Mouse (Mus musculus) liver, embryonic 16.5 days (tissue): Measurements from ENCODE around the gene Cep112. TPM values are rescaled to one million over a fixed set of nuclear protein-coding genes. Genes with fewer than 3 reads are reported as not detected.

Experiments
- ATAC-seq: fragments of 200-750 bp; cut with Nextera tagmentation; 2 replicates; pipeline ENCODE4 v1.8.0; 2017; ENCODE audit warnings: low read depth, mild to moderate bottlenecking, moderate number of reproducible peaks, moderate library complexity
- H3K27ac ChIP-seq: fragments of 300-500 bp; sonication (generic); 2 replicates; pipeline ENCODE4 v1.5.1; 2014; ENCODE audit warnings: mild to moderate bottlenecking, low read length
- H3K27me3 ChIP-seq: fragments of 300-500 bp; sonication (generic); 2 replicates; pipeline ENCODE4 v1.6.1; 2014; ENCODE audit warnings: low read depth, low read length, mixed read lengths; ENCODE audit not compliant: control insufficient read depth, insufficient read depth
- H3K36me3 ChIP-seq: fragments of 300-500 bp; sonication (generic); 2 replicates; pipeline ENCODE4 v1.6.1; 2014; ENCODE audit warnings: mild to moderate bottlenecking; ENCODE audit not compliant: control insufficient read depth, insufficient read depth
- H3K4me1 ChIP-seq: fragments of 300-500 bp; sonication (generic); 2 replicates; pipeline ENCODE4 v1.6.1; 2014; ENCODE audit warnings: low read depth, low read length, mixed read lengths; ENCODE audit not compliant: control insufficient read depth
- H3K4me2 ChIP-seq: fragments of 300-500 bp; sonication (generic); 2 replicates; pipeline ENCODE4 v1.6.1; 2014; ENCODE audit warnings: low read depth, low read length, mixed read lengths
- H3K4me3 ChIP-seq: fragments of 300-500 bp; sonication (generic); 2 replicates; pipeline ENCODE4 v1.5.1; 2014; ENCODE audit warnings: low read depth, mild to moderate bottlenecking, low read length
- H3K9ac ChIP-seq: fragments of 300-500 bp; sonication (generic); 2 replicates; pipeline ENCODE4 v1.6.1; 2014; ENCODE audit warnings: low read depth, low read length
- H3K9me3 ChIP-seq: fragments of 300-500 bp; sonication (generic); replicated peaks from 2 replicates; pipeline ENCODE4 v1.6.1; 2016; ENCODE audit warnings: low read length; ENCODE audit not compliant: control insufficient read depth
- WGBS: fragments of 180-500 bp; shearing (Covaris S2); extraction: QIAGEN DNeasy Blood & Tissue Kit; methylation state at CpG from one replicate; pipeline ENCODE4 v1.1.7; 2014; ENCODE audit not compliant: insufficient replicate concordance; 5-methylcytosine and 5-hydroxymethylcytosine counted together
- polyA plus RNA-seq: library from polyadenylated mRNA; unstranded; fragments of >200 nt; fragmentation: Nextera tagmentation; extraction: Ambion mirVana; gene quantifications from 2 replicates; pipeline ENCODE4 v1.2.1, GENCODE M21; 2015

Gene Cep112
- polyA plus RNA-seq, 1 experiment from 2014 or later: 0.96 TPM

- no peaks in the 10 kb centered on the region for H3K9me3 ChIP-seq
Measured at GRCm38 (mm10) chr11:108828374-108829025, 403.5 kb downstream of the Cep112 start.

GRCm38 (mm10) chr11:108836706-108837105 is 411.7 kb downstream of the Cep112 start:
- Histone ChIP-seq H3K27ac (no peak overlapping the region), H3K9ac (no peak overlapping the region), H3K36me3 (no peaks in the 10 kb centered on the region), H3K4me1 (no peaks in the 10 kb centered on the region), H3K4me2 (no peak overlapping the region), H3K4me3 (no peak overlapping the region), H3K27me3 (no peaks in the 10 kb centered on the region), H3K9me3 (no peaks in the 10 kb centered on the region)
- ATAC-seq: no peak
- 70% methylated on average over 4 of the region's 4 CpGs for WGBS

More at GRCm38 (mm10) chr11:108828374-108829025, 403.5 kb downstream of the Cep112 start:
- Histone ChIP-seq H3K36me3 (no peaks in the 10 kb centered on the region), H3K9ac (no peak overlapping the region), H3K27me3 (no peaks in the 10 kb centered on the region), H3K27ac (no peak overlapping the region), H3K4me1 (no peaks in the 10 kb centered on the region), H3K4me3 (no peak overlapping the region), H3K4me2 (no peak overlapping the region)
- WGBS: 44% methylated on average over 4 of the region's 4 CpGs
- ATAC-seq: no peak

DNA sequence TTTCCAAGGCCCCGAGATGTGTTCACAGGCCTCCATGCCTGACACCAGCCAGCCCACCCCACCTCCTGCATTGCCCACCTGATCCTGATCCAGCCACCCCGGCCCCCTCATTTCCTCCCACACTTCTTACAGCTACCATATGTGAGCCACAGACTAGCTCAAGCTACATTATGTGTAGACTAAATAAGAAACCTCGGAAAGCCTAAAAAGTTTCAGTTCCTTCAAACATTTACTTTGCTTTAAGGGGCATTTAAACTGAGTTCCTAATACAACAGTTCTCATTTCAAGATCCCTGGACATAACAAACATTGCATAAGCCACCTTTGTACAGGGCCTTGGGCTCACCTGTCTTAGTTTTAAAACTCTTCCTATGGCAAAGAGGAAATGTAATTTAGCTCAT is 415.2 kb downstream of the Cep112 start:
- Histone ChIP-seq H3K27ac (no peak overlapping the region), H3K27me3 (no peaks in the 10 kb centered on the region), H3K4me2 (no peak overlapping the region), H3K9me3 (no peaks in the 10 kb centered on the region), H3K36me3 (no peaks in the 10 kb centered on the region), H3K9ac (no peak overlapping the region), H3K4me1 (no peaks in the 10 kb centered on the region), H3K4me3 (no peak overlapping the region)
- ATAC-seq: no peak
- 42% methylated on average over 3 of the region's 3 CpGs for WGBS

GRCm38 (mm10) chr11:108842765-108843164 is 417.8 kb downstream of the Cep112 start:
- WGBS: 46% methylated on average over 2 of the region's 2 CpGs
- Histone ChIP-seq H3K9ac (no peak overlapping the region), H3K27me3 (no peaks in the 10 kb centered on the region), H3K9me3 (no peaks in the 10 kb centered on the region), H3K4me1 (no peaks in the 10 kb centered on the region), H3K27ac (no peak overlapping the region), H3K36me3 (no peaks in the 10 kb centered on the region), H3K4me2 (no peak overlapping the region), H3K4me3 (no peak overlapping the region)
- peak; percentile 43; the same call in 1 of the 2 replicates for ATAC-seq

GRCm38 (mm10) chr11:108845971-108846370 is 421.0 kb downstream of the Cep112 start:
- H3K27ac ChIP-seq: no peak overlapping the region
- no peaks in the 10 kb centered on the region for H3K4me1 ChIP-seq
- H3K4me2 ChIP-seq: no peak overlapping the region
- H3K36me3 ChIP-seq: no peaks in the 10 kb centered on the region
- no peaks in the 10 kb centered on the region for H3K9me3 ChIP-seq
- ATAC-seq: no peak
- H3K4me3 ChIP-seq: no peak overlapping the region
- 44% methylated on average over 2 of the region's 2 CpGs for WGBS
- no peaks in the 10 kb centered on the region for H3K27me3 ChIP-seq
- no peak overlapping the region for H3K9ac ChIP-seq

DNA sequence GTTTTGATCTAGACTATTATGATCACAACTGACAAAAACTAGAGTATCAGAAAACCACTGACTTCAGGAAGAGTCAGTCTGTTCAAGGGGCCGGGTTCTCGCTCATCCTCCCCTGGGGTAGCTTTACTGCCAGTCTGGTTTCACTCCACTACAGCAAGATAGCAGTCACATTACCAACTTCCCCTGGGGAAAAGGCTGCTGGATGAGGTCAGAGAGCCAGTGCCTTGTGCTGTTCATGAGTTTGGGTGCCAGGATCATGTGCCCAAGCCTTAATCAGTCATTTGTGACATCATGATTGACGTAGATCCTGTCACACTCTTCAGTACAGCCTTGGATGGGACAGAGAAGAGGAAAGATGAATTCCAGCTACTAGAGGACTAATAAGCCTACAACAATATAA is 421.5 kb downstream of the Cep112 start:
- Histone ChIP-seq H3K4me3 (no peak overlapping the region), H3K36me3 (no peaks in the 10 kb centered on the region), H3K27ac (no peak overlapping the region), H3K9me3 (no peaks in the 10 kb centered on the region), H3K27me3 (no peaks in the 10 kb centered on the region), H3K4me2 (no peak overlapping the region), H3K4me1 (no peaks in the 10 kb centered on the region), H3K9ac (no peak overlapping the region)
- WGBS: 69% methylated on average over 3 of the region's 3 CpGs
- ATAC-seq: no peak

DNA sequence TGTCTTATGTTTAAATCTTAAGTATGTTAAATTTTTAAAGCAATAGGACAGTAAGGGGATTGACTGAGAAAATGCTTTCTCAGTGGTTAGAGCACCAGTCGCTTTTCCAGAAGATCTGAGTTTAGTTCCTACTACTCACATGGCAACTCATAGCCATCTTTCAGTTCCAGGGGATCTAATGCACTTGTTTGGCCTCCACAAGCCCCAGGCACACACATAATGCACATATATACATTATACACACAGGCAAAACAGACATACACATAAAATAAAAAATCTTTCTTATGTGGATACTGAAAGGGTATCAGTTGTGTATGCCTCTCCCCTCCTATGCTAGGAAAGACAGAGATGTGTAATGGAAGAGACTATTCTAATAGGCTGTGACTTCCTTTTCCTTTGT is 426.8 kb downstream of the Cep112 start:
- 63% methylated on average over 1 of the region's 1 CpGs for WGBS
- ATAC-seq: no peak
- no peak overlapping the region for H3K4me2 ChIP-seq
- H3K9ac ChIP-seq: no peak overlapping the region
- no peaks in the 10 kb centered on the region for H3K9me3 ChIP-seq
- H3K4me1 ChIP-seq: no peaks in the 10 kb centered on the region
- H3K36me3 ChIP-seq: no peaks in the 10 kb centered on the region
- no peak overlapping the region for H3K4me3 ChIP-seq
- no peaks in the 10 kb centered on the region for H3K27me3 ChIP-seq
- no peak overlapping the region for H3K27ac ChIP-seq

GRCm38 (mm10) chr11:108857254-108857653 is 432.3 kb downstream of the Cep112 start:
- H3K4me3 ChIP-seq: no peak overlapping the region
- no peaks in the 10 kb centered on the region for H3K4me1 ChIP-seq
- no peaks in the 10 kb centered on the region for H3K27me3 ChIP-seq
- 0 out of 2 replicates have a peak overlapping the region, but pooled peaks have one; percentile 1 for H3K4me2 ChIP-seq
- H3K36me3 ChIP-seq: no peaks in the 10 kb centered on the region
- 47% methylated on average over 6 of the region's 6 CpGs for WGBS
- no peak for ATAC-seq
- no peak overlapping the region for H3K9ac ChIP-seq
- H3K9me3 ChIP-seq: no peaks in the 10 kb centered on the region
- no peak overlapping the region for H3K27ac ChIP-seq

DNA sequence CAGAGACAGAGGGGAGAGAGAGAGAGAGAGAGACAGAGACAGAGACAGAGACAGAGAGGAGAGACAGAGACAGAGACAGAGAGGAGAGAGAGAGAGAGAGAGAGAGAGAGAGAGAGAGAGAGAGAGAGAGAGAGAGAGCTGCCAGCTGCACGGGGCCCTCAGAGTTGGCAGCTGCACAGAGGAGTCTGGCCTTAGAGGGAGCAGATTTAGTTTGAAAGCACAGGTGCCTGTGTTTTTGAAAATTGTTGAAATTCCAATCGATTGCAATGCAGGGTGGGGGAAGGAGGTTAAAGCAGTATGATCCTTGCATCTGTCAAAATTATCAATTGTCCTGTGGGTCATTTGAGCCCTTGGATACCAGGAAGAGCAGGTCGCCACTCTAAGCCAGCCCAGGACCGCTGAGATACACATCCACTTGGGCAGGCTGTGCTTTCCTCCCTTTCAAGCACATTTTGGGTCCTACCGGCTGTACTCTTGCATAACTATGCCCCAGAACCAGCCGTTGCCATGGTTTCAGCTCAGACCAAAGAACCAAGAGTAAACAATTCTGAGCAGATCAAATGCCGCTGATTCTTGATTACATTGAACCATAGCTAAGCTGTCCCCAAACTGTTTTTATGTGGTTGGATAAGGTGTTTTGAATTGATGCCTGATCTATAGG is 432.8 kb downstream of the Cep112 start:
- no peaks in the 10 kb centered on the region for H3K9me3 ChIP-seq
- no peak overlapping the region for H3K27ac ChIP-seq
- H3K27me3 ChIP-seq: no peaks in the 10 kb centered on the region
- no peaks in the 10 kb centered on the region for H3K36me3 ChIP-seq
- ATAC-seq: peak; percentile 71
- 0 out of 2 replicates have a peak overlapping the region, but pooled peaks have one; percentile 1 for H3K4me2 ChIP-seq
- 42% methylated on average over 7 of the region's 7 CpGs for WGBS
- no peaks in the 10 kb centered on the region for H3K4me1 ChIP-seq
- no peak overlapping the region for H3K9ac ChIP-seq
- H3K4me3 ChIP-seq: no peak overlapping the region
